Mouse (Mus musculus) ES-E14 (cell line): ENCODE measurements at regions not wholly inside any gene's neighbourhood (a gene's known extent, or its start where the extent isn't known, plus 50 kb on each side); places are given as distances from the start of the nearest gene placed in this dataset.

Source experiments
- CHD2 ChIP-seq: IDR thresholded peaks from 2 replicates; pipeline ENCODE4 v1.6.1; 2014; ENCODE audit warnings: mild to moderate bottlenecking, low read depth, low read length, inconsistent platforms
- HCFC1 ChIP-seq: IDR thresholded peaks from 2 replicates; pipeline ENCODE4 v1.6.1; 2012; ENCODE audit warnings: low read length, inconsistent platforms, borderline replicate concordance; ENCODE audit not compliant: insufficient read depth
- ZC3H11A ChIP-seq: IDR thresholded peaks from 2 replicates; pipeline ENCODE4 v1.6.1; 2012; ENCODE audit warnings: low read depth, mild to moderate bottlenecking, inconsistent platforms, low read length, borderline replicate concordance

DNA sequence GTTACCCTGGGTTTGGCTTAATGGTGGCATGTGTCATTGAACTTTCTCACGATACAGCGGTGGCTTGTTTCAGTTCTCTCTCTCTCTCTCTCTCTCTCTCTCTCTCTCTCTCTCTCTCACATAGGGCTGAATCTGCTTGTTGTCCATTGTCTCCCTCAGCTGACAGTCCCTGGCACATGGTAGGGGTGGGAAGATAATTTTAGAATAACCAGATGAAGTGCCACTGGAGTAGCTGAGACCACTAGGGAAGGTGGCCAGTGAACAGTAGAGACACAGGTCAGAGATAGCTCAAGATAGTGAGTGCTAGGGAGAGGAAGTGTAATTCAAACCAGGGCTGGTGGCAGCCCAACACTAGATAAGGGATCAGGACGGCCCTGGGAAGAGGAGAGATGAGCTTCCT, 938.7 kb downstream of the 4930447A16Rik start:
- no peak for TF ChIP-seq ZC3H11A
- no peak for TF ChIP-seq HCFC1
- TF ChIP-seq CHD2: no peak
